Mouse (Mus musculus): ENCODE measurements at regions not wholly inside any gene's neighbourhood (a gene's known extent, or its start where the extent isn't known, plus 50 kb on each side); places are given as distances from the start of the nearest gene placed in this dataset.

GRCm38 (mm10) chr19:26507986-26508385 is 96.9 kb upstream of the Smarca2 start:
- DNase-seq (ENCODE audit: low spot score): no peak
- ATAC-seq (ENCODE audit: low FRiP score): 0 out of 2 replicates have a peak, but pooled peaks have one; percentile 24
- WGBS: 66% methylated on average over 11 of the region's 11 CpGs

GRCm38 (mm10) chr19:26508616-26509015 is 96.2 kb upstream of the Smarca2 start:
- DNase-seq (ENCODE audit: low spot score) (peak; percentile 70), ATAC-seq (ENCODE audit: low FRiP score) (peak; percentile 61; the same call in 1 of the 2 replicates)
- H3K27me3 ChIP-seq (ENCODE audit: control insufficient read depth, insufficient read depth, low read length): no peaks in the 10 kb centered on the region
- H3K4me2 ChIP-seq (replicated peaks): peak overlapping the region; percentile 36
- peak overlapping the region; percentile 14; the same call in 1 of the 2 replicates for H3K9ac ChIP-seq
- H3K27ac ChIP-seq: peak overlapping the region; percentile 60
- 27% methylated on average over 7 of the region's 7 CpGs for WGBS
- peaks cover 10% of the 10 kb centered on the region; the same call in 1 of the 2 replicates for H3K9me3 ChIP-seq (ENCODE audit: control insufficient read depth, low read length)
- no peak overlapping the region for H3K4me3 ChIP-seq (replicated peaks; ENCODE audit: low read length)
- no peaks in the 10 kb centered on the region for H3K36me3 ChIP-seq (replicated peaks; ENCODE audit: control insufficient read depth, insufficient read depth)
- H3K4me1 ChIP-seq (replicated peaks; ENCODE audit: control insufficient read depth, insufficient read depth, low read length): 0 out of 2 replicates have a peak, but pooled peaks cover 10% of the 10 kb centered on the region

More at GRCm38 (mm10) chr19:26507986-26508385, 96.9 kb upstream of the Smarca2 start:
- peak overlapping the region; percentile 14; the same call in 1 of the 2 replicates for H3K9ac ChIP-seq
- H3K4me2 ChIP-seq (replicated peaks): peak overlapping the region; percentile 36
- H3K9me3 ChIP-seq (ENCODE audit: control insufficient read depth, low read length): peaks cover 10% of the 10 kb centered on the region; the same call in 1 of the 2 replicates
- H3K27ac ChIP-seq: peak overlapping the region; percentile 60
- H3K27me3 ChIP-seq (ENCODE audit: control insufficient read depth, insufficient read depth, low read length): no peaks in the 10 kb centered on the region
- no peak overlapping the region for H3K4me3 ChIP-seq (replicated peaks; ENCODE audit: low read length)
- H3K4me1 ChIP-seq (replicated peaks; ENCODE audit: control insufficient read depth, insufficient read depth, low read length): 0 out of 2 replicates have a peak, but pooled peaks cover 10% of the 10 kb centered on the region
- H3K36me3 ChIP-seq (replicated peaks; ENCODE audit: control insufficient read depth, insufficient read depth): no peaks in the 10 kb centered on the region

GRCm38 (mm10) chr19:26509240-26509639 is 95.6 kb upstream of the Smarca2 start:
- H3K9ac ChIP-seq: no peak overlapping the region
- ATAC-seq (ENCODE audit: low FRiP score): no peak
- no peak overlapping the region for H3K4me3 ChIP-seq (replicated peaks; ENCODE audit: low read length)
- 0 out of 2 replicates have a peak, but pooled peaks cover 10% of the 10 kb centered on the region for H3K4me1 ChIP-seq (replicated peaks; ENCODE audit: control insufficient read depth, insufficient read depth, low read length)
- peaks cover 10% of the 10 kb centered on the region; the same call in 1 of the 2 replicates for H3K9me3 ChIP-seq (ENCODE audit: control insufficient read depth, low read length)
- no peaks in the 10 kb centered on the region for H3K36me3 ChIP-seq (replicated peaks; ENCODE audit: control insufficient read depth, insufficient read depth)
- no peak overlapping the region; the same call in 1 of the 2 replicates for H3K4me2 ChIP-seq (replicated peaks)
- H3K27me3 ChIP-seq (ENCODE audit: control insufficient read depth, insufficient read depth, low read length): no peaks in the 10 kb centered on the region
- peak overlapping the region; percentile 66; the same call in 1 of the 2 replicates for H3K27ac ChIP-seq
- DNase-seq (ENCODE audit: low spot score): no peak
- WGBS: 69% methylated on average over 2 of the region's 2 CpGs

GRCm38 (mm10) chr19:26510185-26510584 is 94.7 kb upstream of the Smarca2 start:
- no peak overlapping the region for H3K9ac ChIP-seq
- 0 out of 2 replicates have a peak, but pooled peaks cover 10% of the 10 kb centered on the region for H3K4me1 ChIP-seq (replicated peaks; ENCODE audit: control insufficient read depth, insufficient read depth, low read length)
- no peak overlapping the region for H3K4me2 ChIP-seq (replicated peaks)
- H3K27ac ChIP-seq: peak overlapping the region; percentile 66
- no peak for ATAC-seq (ENCODE audit: low FRiP score)
- DNase-seq (ENCODE audit: low spot score): no peak
- 73% methylated on average over 10 of the region's 12 CpGs for WGBS
- H3K9me3 ChIP-seq (ENCODE audit: control insufficient read depth, low read length): peaks cover 6% of the 10 kb centered on the region; the same call in 1 of the 2 replicates
- no peaks in the 10 kb centered on the region for H3K27me3 ChIP-seq (ENCODE audit: control insufficient read depth, insufficient read depth, low read length)
- H3K36me3 ChIP-seq (replicated peaks; ENCODE audit: control insufficient read depth, insufficient read depth): no peaks in the 10 kb centered on the region
- H3K4me3 ChIP-seq (replicated peaks; ENCODE audit: low read length): no peak overlapping the region

GRCm38 (mm10) chr19:26510887-26511286 is 94.0 kb upstream of the Smarca2 start:
- no peak overlapping the region for H3K9ac ChIP-seq
- 93% methylated on average over 3 of the region's 3 CpGs for WGBS
- DNase-seq (ENCODE audit: low spot score) (no peak), ATAC-seq (ENCODE audit: low FRiP score) (no peak)
- H3K27me3 ChIP-seq (ENCODE audit: control insufficient read depth, insufficient read depth, low read length): no peaks in the 10 kb centered on the region
- no peak overlapping the region for H3K4me3 ChIP-seq (replicated peaks; ENCODE audit: low read length)
- 0 out of 2 replicates have a peak, but pooled peaks cover 10% of the 10 kb centered on the region for H3K4me1 ChIP-seq (replicated peaks; ENCODE audit: control insufficient read depth, insufficient read depth, low read length)
- H3K9me3 ChIP-seq (ENCODE audit: control insufficient read depth, low read length): no peaks in the 10 kb centered on the region
- no peaks in the 10 kb centered on the region for H3K36me3 ChIP-seq (replicated peaks; ENCODE audit: control insufficient read depth, insufficient read depth)
- H3K27ac ChIP-seq: no peak overlapping the region
- no peak overlapping the region for H3K4me2 ChIP-seq (replicated peaks)

GRCm38 (mm10) chr19:26511756-26512155 is 93.1 kb upstream of the Smarca2 start:
- Histone ChIP-seq H3K27me3 (ENCODE audit: control insufficient read depth, insufficient read depth, low read length) (no peaks in the 10 kb centered on the region), H3K9me3 (ENCODE audit: control insufficient read depth, low read length) (no peaks in the 10 kb centered on the region), H3K4me1 (replicated peaks; ENCODE audit: control insufficient read depth, insufficient read depth, low read length) (0 out of 2 replicates have a peak, but pooled peaks cover 10% of the 10 kb centered on the region), H3K4me3 (replicated peaks; ENCODE audit: low read length) (no peak overlapping the region), H3K4me2 (replicated peaks) (no peak overlapping the region), H3K36me3 (replicated peaks; ENCODE audit: control insufficient read depth, insufficient read depth) (no peaks in the 10 kb centered on the region), H3K9ac (no peak overlapping the region), H3K27ac (no peak overlapping the region)
- WGBS: 82% methylated on average over 6 of the region's 6 CpGs
- no peak for ATAC-seq (ENCODE audit: low FRiP score)
- DNase-seq (ENCODE audit: low spot score): no peak

- 85% methylated on average over 3 of the region's 3 CpGs for WGBS
- Histone ChIP-seq H3K36me3 (replicated peaks; ENCODE audit: control insufficient read depth, insufficient read depth) (no peaks in the 10 kb centered on the region), H3K4me3 (replicated peaks; ENCODE audit: low read length) (no peak overlapping the region), H3K27me3 (ENCODE audit: control insufficient read depth, insufficient read depth, low read length) (no peaks in the 10 kb centered on the region), H3K9me3 (ENCODE audit: control insufficient read depth, low read length) (no peaks in the 10 kb centered on the region), H3K4me2 (replicated peaks) (no peak overlapping the region), H3K4me1 (replicated peaks; ENCODE audit: control insufficient read depth, insufficient read depth, low read length) (no peaks in the 10 kb centered on the region), H3K27ac (no peak overlapping the region), H3K9ac (no peak overlapping the region)
- ATAC-seq (ENCODE audit: low FRiP score): no peak
- DNase-seq (ENCODE audit: low spot score): no peak
These were observed 80.3 kb upstream of the Smarca2 start for GRCm38 (mm10) chr19:26524583-26524982.

GRCm38 (mm10) chr19:26531390-26531789 is 73.5 kb upstream of the Smarca2 start:
- Histone ChIP-seq H3K27ac (no peak overlapping the region), H3K9me3 (ENCODE audit: control insufficient read depth, low read length) (no peaks in the 10 kb centered on the region), H3K9ac (no peak overlapping the region), H3K36me3 (replicated peaks; ENCODE audit: control insufficient read depth, insufficient read depth) (no peaks in the 10 kb centered on the region), H3K4me3 (replicated peaks; ENCODE audit: low read length) (no peak overlapping the region), H3K27me3 (ENCODE audit: control insufficient read depth, insufficient read depth, low read length) (no peaks in the 10 kb centered on the region), H3K4me1 (replicated peaks; ENCODE audit: control insufficient read depth, insufficient read depth, low read length) (0 out of 2 replicates have a peak, but pooled peaks cover 3% of the 10 kb centered on the region), H3K4me2 (replicated peaks) (no peak overlapping the region)
- DNase-seq (ENCODE audit: low spot score) (no peak), ATAC-seq (ENCODE audit: low FRiP score) (no peak)
- 86% methylated on average over 4 of the region's 4 CpGs for WGBS

GRCm38 (mm10) chr19:26532509-26532908 is 72.3 kb upstream of the Smarca2 start:
- Histone ChIP-seq H3K9me3 (ENCODE audit: control insufficient read depth, low read length) (no peaks in the 10 kb centered on the region), H3K4me1 (replicated peaks; ENCODE audit: control insufficient read depth, insufficient read depth, low read length) (0 out of 2 replicates have a peak, but pooled peaks cover 3% of the 10 kb centered on the region), H3K27me3 (ENCODE audit: control insufficient read depth, insufficient read depth, low read length) (no peaks in the 10 kb centered on the region), H3K4me3 (replicated peaks; ENCODE audit: low read length) (no peak overlapping the region), H3K27ac (peak overlapping the region; percentile 44; the same call in 1 of the 2 replicates), H3K9ac (no peak overlapping the region), H3K4me2 (replicated peaks) (no peak overlapping the region), H3K36me3 (replicated peaks; ENCODE audit: control insufficient read depth, insufficient read depth) (no peaks in the 10 kb centered on the region)
- no peak for DNase-seq (ENCODE audit: low spot score)
- WGBS: 57% methylated on average over 6 of the region's 6 CpGs
- no peak for ATAC-seq (ENCODE audit: low FRiP score)

All from hindbrain, embryonic 14.5 days (tissue).